Mouse (Mus musculus) thymus, adult 2 months (tissue): ENCODE measurements at regions not wholly inside any gene's neighbourhood (a gene's known extent, or its start where the extent isn't known, plus 50 kb on each side); places are given as distances from the start of the nearest gene placed in this dataset.

ENCODE experiments used
- DNase-seq: peaks from one replicate; pipeline ENCODE4 v3.0.0; 2021
- H3K27ac ChIP-seq: fragments of 200-500 bp; 2 replicates; pipeline ENCODE4 v1.5.1; 2012; ENCODE audit warnings: low read length, control low read depth; ENCODE audit not compliant: control insufficient read depth, insufficient read depth
- H3K27me3 ChIP-seq: fragments of 200-500 bp; 2 replicates; pipeline ENCODE4 v1.6.1; 2012; ENCODE audit warnings: mild to moderate bottlenecking, low read length, moderate library complexity, mixed read lengths; ENCODE audit not compliant: control insufficient read depth, insufficient read depth
- H3K36me3 ChIP-seq: fragments of 200-500 bp; 2 replicates; pipeline ENCODE4 v1.6.1; 2012; ENCODE audit warnings: mild to moderate bottlenecking, low read length, moderate library complexity; ENCODE audit not compliant: control insufficient read depth, insufficient read depth
- H3K4me1 ChIP-seq: fragments of 200-500 bp; replicated peaks from 2 replicates; pipeline ENCODE4 v1.6.1; 2012; ENCODE audit warnings: low read length; ENCODE audit not compliant: control insufficient read depth, insufficient read depth
- H3K4me3 ChIP-seq: fragments of 200-500 bp; 2 replicates; pipeline ENCODE4 v1.5.1; 2012; ENCODE audit warnings: mild to moderate bottlenecking, low read length, control low read depth, moderate library complexity; ENCODE audit not compliant: control insufficient read depth, insufficient read depth
- CTCF ChIP-seq: fragments of 200-500 bp; IDR thresholded peaks from 2 replicates; pipeline ENCODE4 v1.5.1; 2012; ENCODE audit warnings: mild to moderate bottlenecking, control low read depth, low read length, moderate library complexity, borderline replicate concordance; ENCODE audit not compliant: control insufficient read depth, poor library complexity, insufficient read depth; ENCODE audit errors: extremely low read depth
- POLR2A ChIP-seq: fragments of 200-500 bp; IDR thresholded peaks from 2 replicates; pipeline ENCODE4 v1.6.1; 2012; ENCODE audit warnings: mild to moderate bottlenecking, low read length, control low read depth, moderate library complexity; ENCODE audit not compliant: control insufficient read depth, poor library complexity, insufficient read depth; ENCODE audit errors: extremely low read depth
- WGBS: fragments of 180-500 bp; shearing (Covaris S2); methylation state at CpG from one replicate; pipeline ENCODE4 v1.1.7; 2018; 5-methylcytosine and 5-hydroxymethylcytosine counted together

DNA sequence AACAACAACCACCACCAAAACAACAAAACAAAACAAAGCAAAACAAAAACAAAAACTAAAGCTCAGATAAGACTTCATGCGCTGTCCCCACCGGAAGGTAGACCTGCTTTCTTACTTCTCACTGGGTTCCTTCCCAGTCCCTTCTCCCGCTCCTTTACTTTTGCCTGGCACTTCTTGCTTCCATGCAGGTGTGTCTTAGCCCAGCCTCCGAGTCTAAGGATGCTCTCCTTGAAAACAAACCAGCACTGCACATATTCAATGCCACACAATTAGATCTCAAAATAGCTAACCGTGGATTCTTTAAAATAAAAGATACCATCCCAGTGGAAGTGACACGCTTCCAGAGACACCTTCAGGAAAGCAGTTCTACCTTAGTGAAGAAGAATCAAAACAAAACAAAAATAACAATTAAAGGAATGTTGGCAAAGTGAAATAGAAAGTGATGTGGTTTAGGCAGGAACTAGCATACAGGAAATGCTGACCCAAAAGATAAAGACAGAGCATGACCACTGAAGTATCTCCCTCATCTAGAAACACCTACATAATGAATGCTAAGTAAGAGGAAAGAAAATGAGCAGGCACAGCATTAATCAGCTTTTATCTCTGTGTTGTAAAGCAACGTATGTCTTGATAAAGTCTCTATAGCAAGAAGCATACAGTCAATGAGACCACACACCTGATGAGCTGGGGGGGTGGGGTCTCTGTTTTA lies 358.5 kb upstream of the Id2 start:
- TF ChIP-seq CTCF (no peak), POLR2A (no peak)
- Histone ChIP-seq H3K27me3 (no peaks in the 10 kb centered on the region), H3K27ac (no peak overlapping the region), H3K36me3 (no peaks in the 10 kb centered on the region), H3K4me1 (no peaks in the 10 kb centered on the region), H3K4me3 (no peak overlapping the region)
- WGBS = 68% methylated on average over 7 of the region's 7 CpGs
- no peak for DNase-seq

DNA sequence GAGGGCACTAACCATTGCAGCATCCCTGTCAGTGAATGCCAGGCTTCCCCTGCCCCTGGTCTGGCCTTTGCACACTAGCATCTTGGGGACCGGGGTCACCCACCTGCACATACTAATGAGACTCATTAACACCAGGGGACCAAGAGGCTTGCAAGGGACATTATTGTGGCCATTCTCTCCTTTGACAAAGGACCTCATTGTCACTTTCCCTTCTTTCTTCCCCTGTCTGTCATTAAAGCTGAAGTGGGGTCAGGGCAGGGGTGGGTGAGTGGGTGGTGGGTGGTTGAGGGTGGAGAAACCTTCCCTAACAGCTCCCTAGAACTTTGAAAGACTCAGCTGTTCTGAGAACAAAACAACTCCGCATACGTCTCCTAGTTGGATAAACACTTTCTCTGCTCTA lies 356.4 kb upstream of the Id2 start:
- Histone ChIP-seq H3K4me1 (no peaks in the 10 kb centered on the region), H3K27me3 (no peaks in the 10 kb centered on the region), H3K27ac (no peak overlapping the region), H3K4me3 (no peak overlapping the region), H3K36me3 (no peaks in the 10 kb centered on the region)
- TF ChIP-seq CTCF (no peak), POLR2A (no peak)
- no peak for DNase-seq
- WGBS = 98% methylated on average over 3 of the region's 3 CpGs

- H3K4me1 ChIP-seq = 0 out of 2 replicates have a peak, but pooled peaks cover 2% of the 10 kb centered on the region
- DNase-seq = no peak
- no peak for TF ChIP-seq POLR2A
- no peak for TF ChIP-seq CTCF
- 89% methylated on average over 2 of the region's 2 CpGs for WGBS
- H3K27ac ChIP-seq = no peak overlapping the region
- no peaks in the 10 kb centered on the region for H3K36me3 ChIP-seq
- H3K27me3 ChIP-seq = no peaks in the 10 kb centered on the region
- H3K4me3 ChIP-seq = no peak overlapping the region
Measured at GRCm38 (mm10) chr12:25451156-25451555, 354.2 kb upstream of the Id2 start.

GRCm38 (mm10) chr12:25444355-25444754 lies 347.4 kb upstream of the Id2 start:
- no peak overlapping the region for H3K27ac ChIP-seq
- WGBS = 93% methylated on average over 2 of the region's 2 CpGs
- H3K4me3 ChIP-seq = no peak overlapping the region
- H3K36me3 ChIP-seq = no peaks in the 10 kb centered on the region
- H3K27me3 ChIP-seq = no peaks in the 10 kb centered on the region
- DNase-seq = no peak
- TF ChIP-seq POLR2A (no peak), CTCF (no peak)
- 0 out of 2 replicates have a peak, but pooled peaks cover 2% of the 10 kb centered on the region for H3K4me1 ChIP-seq

DNA sequence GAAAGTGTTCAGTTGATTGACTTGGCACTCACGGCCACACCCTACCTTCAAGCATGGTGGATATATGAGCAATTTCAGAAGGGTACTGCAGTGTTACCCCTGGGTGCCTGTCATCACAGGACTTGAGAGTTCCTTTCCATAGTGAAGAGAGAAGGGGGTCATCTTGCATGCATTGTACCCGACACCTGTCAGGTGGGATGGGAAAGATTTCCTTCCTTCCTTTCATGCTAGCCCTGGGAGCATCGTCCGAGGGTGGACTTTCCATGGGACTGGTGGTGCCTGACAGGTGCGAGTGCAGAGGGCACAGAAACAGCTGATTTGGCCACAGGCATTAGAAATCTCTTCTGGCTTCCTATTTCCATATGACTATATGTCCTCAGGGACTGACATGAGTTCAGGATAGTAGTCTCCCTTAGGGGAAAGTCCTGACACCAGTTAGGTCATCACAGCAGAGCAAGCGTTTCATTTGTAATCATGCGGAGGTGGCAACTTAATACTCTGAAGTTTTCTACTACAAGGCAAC lies 342.1 kb upstream of the Id2 start:
- Histone ChIP-seq H3K27me3 (no peaks in the 10 kb centered on the region), H3K27ac (no peak overlapping the region; the same call in 1 of the 2 replicates), H3K4me1 (peaks cover 24% of the 10 kb centered on the region), H3K36me3 (no peaks in the 10 kb centered on the region), H3K4me3 (no peak overlapping the region)
- DNase-seq = no peak
- WGBS = 74% methylated on average over 7 of the region's 7 CpGs
- no peak for TF ChIP-seq POLR2A
- no peak for TF ChIP-seq CTCF

DNA sequence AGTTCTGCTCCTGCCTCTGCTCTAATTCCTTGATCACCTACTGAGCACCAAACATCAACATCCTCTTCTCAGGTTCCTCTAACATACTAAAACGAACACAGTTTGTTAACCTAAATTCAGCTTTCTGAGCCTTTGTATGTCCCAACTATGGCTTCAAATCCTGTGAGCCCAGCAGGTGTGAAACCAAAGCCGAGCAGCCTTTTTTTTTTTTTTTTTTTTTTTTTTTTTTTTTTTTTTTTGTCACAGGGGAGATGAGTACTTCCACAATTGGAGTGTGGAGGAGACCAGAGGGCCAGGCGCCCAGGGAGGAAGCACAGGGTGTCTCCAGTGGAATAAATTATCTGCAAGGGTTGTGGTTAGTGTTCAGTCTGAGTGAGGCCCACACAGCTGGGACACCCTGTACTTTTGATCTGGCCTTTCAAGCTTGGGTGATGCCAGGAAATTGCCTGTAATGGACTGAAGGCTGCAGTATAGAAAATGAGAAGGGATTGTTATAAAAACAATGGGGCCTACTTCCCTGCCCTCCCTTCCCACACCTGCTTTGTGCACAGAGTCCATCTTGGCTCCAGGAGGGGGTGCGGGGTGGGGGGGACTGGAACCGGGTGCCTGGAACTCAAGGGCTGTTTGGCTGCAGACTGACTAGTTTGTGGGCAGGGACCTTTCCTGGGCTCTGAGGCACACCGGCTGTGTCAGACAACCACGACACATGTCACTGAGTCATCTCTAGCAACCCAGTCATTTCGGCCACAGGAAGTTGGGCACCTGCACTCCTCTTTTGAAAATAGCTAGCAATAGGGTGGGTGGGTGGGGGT lies 341.5 kb upstream of the Id2 start:
- 7% methylated on average over 8 of the region's 8 CpGs for WGBS
- no peak for TF ChIP-seq CTCF
- TF ChIP-seq POLR2A = no peak
- Histone ChIP-seq H3K4me3 (no peak overlapping the region), H3K27me3 (no peaks in the 10 kb centered on the region), H3K36me3 (no peaks in the 10 kb centered on the region), H3K4me1 (peaks cover 25% of the 10 kb centered on the region), H3K27ac (peak overlapping the region; percentile 54)
- DNase-seq = peak; percentile 27
